Mouse (Mus musculus) central nervous system, embryonic 18 days (tissue): Measurements from ENCODE around the gene Ldlrad1. TPM values are rescaled to one million over a fixed set of nuclear protein-coding genes. Genes with fewer than 3 reads are reported as not detected.

Source experiments
- polyA plus RNA-seq: library from polyadenylated mRNA; depleted of rRNA; stranded (reverse); fragments of >200 nt; gene quantifications from 2 replicates; pipeline ENCODE4 v1.2.3, GENCODE M21; 2012; rRNA removed

Gene Ldlrad1
- not detected in 2 replicates for polyA plus RNA-seq

DNA sequence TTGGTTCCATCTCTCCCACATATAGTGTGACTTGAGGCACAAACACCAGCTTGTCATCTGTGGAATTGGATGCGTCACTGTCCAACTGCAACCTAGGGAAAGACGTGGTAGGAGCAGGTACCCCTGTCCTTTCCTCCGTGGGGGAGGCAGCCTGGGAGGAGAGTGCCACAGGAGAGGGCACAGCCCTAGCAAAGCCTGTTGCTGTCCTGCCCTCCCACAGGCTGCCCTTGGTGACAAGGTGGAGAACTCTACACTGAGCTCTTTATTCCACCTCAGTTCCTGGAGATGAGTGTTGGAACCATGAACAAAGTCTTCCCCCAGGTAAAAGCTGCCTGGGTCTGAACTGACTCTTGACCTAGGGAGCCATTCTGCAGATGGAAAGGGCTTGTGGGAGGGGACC lies at the start of gene Ldlrad1:
Ldlrad1 (plus strand) TSS at position 301 of the 400 bp plus-strand sequence.

DNA sequence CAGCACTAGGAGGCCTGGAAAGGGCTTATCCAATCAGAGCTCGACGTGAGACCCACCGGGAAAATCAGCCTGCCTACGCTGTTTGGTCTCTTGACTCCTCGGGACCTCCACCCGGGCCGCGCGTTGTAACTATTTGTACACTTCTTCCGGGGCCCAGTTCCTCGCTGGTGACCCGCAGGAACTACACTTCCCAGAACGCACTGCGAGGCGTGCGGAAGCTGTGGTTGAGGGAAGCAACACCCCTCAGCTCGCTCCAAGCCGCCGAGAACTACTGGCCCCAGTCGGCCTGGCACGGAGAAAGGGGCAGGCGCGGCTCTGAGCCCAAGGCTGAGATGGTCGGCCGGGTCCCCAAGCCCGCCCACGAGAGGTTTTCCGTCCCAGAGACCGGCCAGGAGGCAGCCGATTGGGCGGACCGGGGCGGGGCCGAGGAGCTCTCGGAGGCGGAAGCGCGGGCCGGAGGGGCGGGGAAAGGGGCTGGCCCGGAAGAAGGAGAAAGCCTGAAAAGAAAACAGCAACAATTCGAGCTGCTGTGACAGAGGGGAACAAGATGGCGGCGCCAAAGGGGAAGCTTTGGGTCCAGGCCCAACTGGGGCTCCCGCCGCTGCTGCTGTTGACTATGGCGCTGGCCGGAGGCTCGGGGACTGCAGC lies 30.7 kb upstream of the Ldlrad1 start, which contains the start of gene Tmem59:
Tmem59 (plus strand) TSS at position 218 of the 648 bp plus-strand sequence.

DNA sequence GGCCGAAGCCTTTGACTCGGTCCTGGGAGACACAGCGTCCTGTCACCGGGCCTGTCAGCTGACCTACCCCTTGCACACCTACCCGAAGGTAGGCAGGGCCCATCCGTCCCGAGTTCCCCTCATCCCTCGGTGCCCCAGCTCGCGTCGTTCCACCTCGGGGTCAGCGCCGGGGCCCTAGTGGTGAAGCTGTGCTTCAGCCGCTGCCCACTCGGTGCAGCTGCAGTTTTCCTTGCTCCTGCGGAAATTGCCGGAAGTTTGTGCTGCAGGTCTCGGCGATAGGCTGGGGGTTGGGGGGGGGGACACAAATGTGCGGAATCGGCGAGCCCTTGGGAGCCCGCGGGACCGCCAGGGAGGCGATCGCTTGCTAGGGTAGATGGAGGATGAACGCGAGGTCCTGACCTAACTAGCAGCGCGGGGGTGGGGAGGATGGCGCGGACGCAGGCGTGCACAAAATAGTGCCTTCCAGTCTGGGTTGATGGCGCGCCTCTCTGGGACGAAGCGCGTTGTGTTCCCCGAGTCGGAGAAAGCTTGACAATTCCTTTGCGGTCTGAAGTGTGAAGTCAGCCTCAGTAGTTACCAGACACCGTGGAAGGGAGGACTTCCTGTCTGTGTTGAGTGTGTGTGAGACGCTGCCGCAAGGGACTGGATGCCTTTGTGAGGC lies 30.0 kb upstream of the Ldlrad1 start, which contains the start of gene Tceanc2:
Tceanc2 (minus strand) TSS at position 287 of the 661 bp plus-strand sequence.

DNA sequence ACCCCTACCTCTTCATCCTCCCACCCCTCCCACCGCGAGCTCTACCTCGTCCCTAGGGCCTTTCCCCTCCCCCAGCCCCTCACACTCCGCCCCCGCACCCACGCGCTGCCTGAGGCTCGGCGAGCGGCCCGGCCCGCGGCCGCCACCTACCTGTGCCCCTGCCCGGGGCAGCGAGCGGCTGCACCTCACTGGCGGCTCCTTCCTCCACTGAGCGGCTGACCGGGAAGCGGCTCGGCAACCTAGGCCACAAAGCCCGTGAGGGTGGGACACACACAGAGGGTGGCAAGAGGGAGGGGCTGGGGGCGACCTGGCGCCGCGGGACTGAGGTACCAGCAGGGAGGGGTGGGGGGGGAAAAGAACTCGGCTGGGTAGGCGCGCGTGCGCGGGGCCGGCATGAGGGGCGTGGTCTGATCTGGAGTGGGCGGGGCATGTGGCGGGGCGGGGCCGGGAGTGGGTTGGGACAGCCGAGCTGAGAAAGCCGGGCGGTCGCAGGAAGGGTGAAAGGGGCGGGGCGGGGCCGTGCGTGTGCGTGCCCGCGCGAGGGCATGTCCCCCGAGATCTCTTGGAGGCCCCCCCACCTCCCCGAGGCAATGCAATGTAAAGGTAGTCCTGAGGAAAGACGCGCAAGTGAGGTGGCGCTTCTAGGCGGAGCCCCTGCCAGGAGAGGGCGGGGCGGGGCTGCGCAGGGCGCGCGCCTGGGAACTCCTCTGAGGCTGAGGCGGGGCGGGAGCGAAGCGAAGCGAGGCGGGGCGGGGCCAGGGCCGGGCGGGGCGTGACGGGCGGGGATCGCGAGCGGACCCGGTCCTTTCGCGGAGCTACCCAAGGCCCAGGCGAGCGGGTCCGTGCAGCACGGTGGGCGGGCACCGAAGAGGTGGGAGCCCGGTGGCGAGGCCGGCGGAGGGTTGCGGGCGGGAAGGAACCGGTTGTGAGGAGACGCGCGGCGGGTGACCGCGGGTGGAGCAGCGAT lies 44.4 kb downstream of the Ldlrad1 start, which contains the start of the genes Lrrc42 and Hspb11:
Lrrc42 (minus strand) TSS at position 408 of the 967 bp plus-strand sequence.
Hspb11 (plus strand) TSS at position 469 of the 967 bp plus-strand sequence.

Other genes starting within 250 kb of the Ldlrad1 start
- 98.9 and 102 TPM in 2 replicates for gene Mrpl37, start 142.3 kb upstream of the Ldlrad1 start, polyA plus RNA-seq
- 3.9 and 4.7 TPM in 2 replicates for gene Cyb5rl, start 142.2 kb upstream of the Ldlrad1 start, polyA plus RNA-seq
- 0.03 and 0.11 TPM in 2 replicates for gene Cdcp2, start 112.3 kb upstream of the Ldlrad1 start, polyA plus RNA-seq
- 179 and 182 TPM in 2 replicates for gene Tmem59, start 30.8 kb upstream of the Ldlrad1 start, polyA plus RNA-seq
- 12.7 and 14.2 TPM in 2 replicates for gene Tceanc2, start 30.1 kb upstream of the Ldlrad1 start, polyA plus RNA-seq
- 39.2 and 40.4 TPM in 2 replicates for gene Lrrc42, start 44.4 kb downstream of the Ldlrad1 start, polyA plus RNA-seq
- 23.6 and 25.9 TPM in 2 replicates for gene Hspb11, start 44.4 kb downstream of the Ldlrad1 start, polyA plus RNA-seq
- not detected in 2 replicates for gene Dio1, start 98.0 kb downstream of the Ldlrad1 start, polyA plus RNA-seq
- 40.6 and 41.3 TPM in 2 replicates for gene Yipf1, start 105.2 kb downstream of the Ldlrad1 start, polyA plus RNA-seq
- gene Ndc1, start 158.6 kb downstream of the Ldlrad1 start, polyA plus RNA-seq: 17.8 and 18.8 TPM in 2 replicates
- 0.95 and 1.0 TPM in 2 replicates for gene Glis1, start 225.4 kb downstream of the Ldlrad1 start, polyA plus RNA-seq